Mouse (Mus musculus) R1 (cell line): ENCODE measurements around the gene Cblc.
A peak's percentile ranks its signal among the peaks of the same experiment; 100 is the strongest.

ENCODE experiments used
- DNase-seq: peaks from one replicate; pipeline ENCODE4 v3.0.0-alpha.2; 2018; ENCODE audit warnings: low read depth, low spot score

The Cblc gene

GRCm38 (mm10) chr7:19782645-19783044 lies 14.0 kb downstream of the Cblc start:
- DNase-seq = peak; percentile 92

- DNase-seq = peak; percentile 96
These were observed 14.9 kb downstream of the Cblc start for GRCm38 (mm10) chr7:19781741-19782140.

- DNase-seq = peak; percentile 68
These were observed 16.7 kb downstream of the Cblc start for GRCm38 (mm10) chr7:19779903-19780302.

GRCm38 (mm10) chr7:19778645-19779044 lies 18.0 kb downstream of the Cblc start:
- peak; percentile 57 for DNase-seq

- DNase-seq = no peak
These were observed 19.4 kb downstream of the Cblc start for GRCm38 (mm10) chr7:19777049-19777723.

GRCm38 (mm10) chr7:19771682-19772081 lies 24.9 kb downstream of the Cblc start:
- no peak for DNase-seq

GRCm38 (mm10) chr7:19770984-19771391 lies 25.6 kb downstream of the Cblc start, which contains the start of gene Bcam:
TSS of gene Bcam (minus strand) at chr7:19771016.
- DNase-seq = peak; percentile 99

GRCm38 (mm10) chr7:19770375-19770754 lies 26.2 kb downstream of the Cblc start:
- peak; percentile 89 for DNase-seq

GRCm38 (mm10) chr7:19769434-19770374 lies 26.9 kb downstream of the Cblc start:
- DNase-seq = peak; percentile 73

- DNase-seq = no peak
These were observed 27.6 kb downstream of the Cblc start for GRCm38 (mm10) chr7:19769001-19769400.

GRCm38 (mm10) chr7:19768251-19768650 lies 28.4 kb downstream of the Cblc start:
- DNase-seq = no peak

GRCm38 (mm10) chr7:19764581-19764980 lies 32.0 kb downstream of the Cblc start:
- DNase-seq = no peak

- DNase-seq = peak; percentile 89
These were observed 32.7 kb downstream of the Cblc start for GRCm38 (mm10) chr7:19763829-19764477.

- no peak for DNase-seq
These were observed 34.3 kb downstream of the Cblc start for GRCm38 (mm10) chr7:19762283-19762682.

GRCm38 (mm10) chr7:19760021-19760420 lies 36.6 kb downstream of the Cblc start:
- no peak for DNase-seq

- no peak for DNase-seq
These were observed 38.0 kb downstream of the Cblc start for GRCm38 (mm10) chr7:19758623-19759022.

GRCm38 (mm10) chr7:19755851-19756786 lies 40.5 kb downstream of the Cblc start:
- DNase-seq = peak; percentile 36

GRCm38 (mm10) chr7:19755008-19755407 lies 41.6 kb downstream of the Cblc start:
- DNase-seq = peak; percentile 64

GRCm38 (mm10) chr7:19754065-19754464 lies 42.5 kb downstream of the Cblc start:
- peak; percentile 71 for DNase-seq

- peak; percentile 88 for DNase-seq
These were observed 43.0 kb downstream of the Cblc start for GRCm38 (mm10) chr7:19753587-19753986.

- DNase-seq = peak; percentile 65
These were observed 44.0 kb downstream of the Cblc start for GRCm38 (mm10) chr7:19752652-19753051.
